Mouse (Mus musculus) mammary gland, adult 2 months (tissue): Measurements from ENCODE around the gene G3bp1. TPM values are rescaled to one million over a fixed set of nuclear protein-coding genes. Genes with fewer than 3 reads are reported as not detected.

Experiments used
- polyA plus RNA-seq: library from polyadenylated mRNA; depleted of rRNA; stranded (reverse); fragments of >200 nt; gene quantifications from 2 replicates; pipeline ENCODE4 v1.2.3, GENCODE M21; 2012; ENCODE audit warnings: low replicate concordance; rRNA removed

G3bp1 gene
- polyA plus RNA-seq: 26.4 and 29.3 TPM in 2 replicates

DNA sequence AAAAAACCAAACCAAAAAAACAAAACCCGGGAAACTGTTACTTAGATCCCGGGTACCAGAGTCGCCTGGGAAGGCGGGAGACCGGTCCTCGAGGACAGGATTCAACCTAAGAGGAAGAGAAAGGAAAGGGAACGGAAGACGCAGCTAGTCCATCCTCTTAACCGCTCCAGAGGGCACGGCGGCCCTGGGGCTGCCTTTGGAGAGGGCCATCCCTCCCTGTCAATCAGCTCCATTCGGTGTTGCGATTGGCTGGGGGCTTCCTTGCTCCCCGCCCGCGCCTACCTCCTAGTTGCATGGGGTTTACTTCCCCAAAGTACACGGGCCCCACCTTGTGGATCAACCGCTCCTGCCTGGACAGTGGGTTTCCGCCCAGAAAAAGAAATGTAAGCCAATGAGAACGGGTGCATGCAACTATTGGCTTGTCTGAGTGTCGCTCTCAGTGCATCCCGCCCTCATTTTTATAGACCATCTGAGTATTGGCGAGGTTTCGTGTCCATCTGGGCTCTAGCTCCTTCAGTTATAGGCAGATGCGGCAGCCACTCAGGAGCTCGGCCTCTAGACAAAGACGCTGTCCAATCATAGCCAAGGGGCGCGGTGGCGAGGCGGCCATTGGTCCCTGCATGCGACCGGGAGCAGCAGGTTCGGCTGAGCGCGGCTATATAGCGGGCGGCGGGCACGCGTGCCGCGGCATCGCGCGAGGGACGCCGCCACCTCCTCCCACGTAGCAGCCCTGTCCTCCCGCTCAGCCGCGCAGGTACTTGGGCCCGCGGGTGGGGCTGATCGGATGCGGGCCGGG is at the start of gene G3bp1:
Gene G3bp1, plus strand, starts transcription at position 638 of the 796 bp plus-strand sequence.

DNA sequence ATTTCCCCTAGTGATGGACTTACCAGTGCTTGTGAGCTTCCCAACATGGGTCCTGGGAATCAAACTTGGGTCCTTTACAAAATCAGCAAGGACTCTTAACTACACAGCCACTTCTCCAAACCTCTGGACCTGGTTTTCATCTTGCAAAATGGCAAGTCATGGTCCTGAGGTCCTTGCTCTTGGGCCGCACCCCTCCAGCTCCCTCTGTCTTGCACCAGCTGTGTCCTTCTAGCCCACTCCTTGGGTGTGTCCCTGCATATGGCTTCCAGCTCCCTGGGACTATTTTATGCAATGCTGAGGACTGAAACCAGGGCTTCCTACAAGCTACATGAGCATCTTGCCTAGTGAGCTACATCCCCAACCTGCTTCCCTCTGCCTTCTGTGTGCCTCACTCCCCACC is 46.5 kb upstream of the G3bp1 start, which contains the start of gene Sparc:
Gene Sparc, minus strand, starts transcription at position 206 of the 400 bp plus-strand sequence.

DNA sequence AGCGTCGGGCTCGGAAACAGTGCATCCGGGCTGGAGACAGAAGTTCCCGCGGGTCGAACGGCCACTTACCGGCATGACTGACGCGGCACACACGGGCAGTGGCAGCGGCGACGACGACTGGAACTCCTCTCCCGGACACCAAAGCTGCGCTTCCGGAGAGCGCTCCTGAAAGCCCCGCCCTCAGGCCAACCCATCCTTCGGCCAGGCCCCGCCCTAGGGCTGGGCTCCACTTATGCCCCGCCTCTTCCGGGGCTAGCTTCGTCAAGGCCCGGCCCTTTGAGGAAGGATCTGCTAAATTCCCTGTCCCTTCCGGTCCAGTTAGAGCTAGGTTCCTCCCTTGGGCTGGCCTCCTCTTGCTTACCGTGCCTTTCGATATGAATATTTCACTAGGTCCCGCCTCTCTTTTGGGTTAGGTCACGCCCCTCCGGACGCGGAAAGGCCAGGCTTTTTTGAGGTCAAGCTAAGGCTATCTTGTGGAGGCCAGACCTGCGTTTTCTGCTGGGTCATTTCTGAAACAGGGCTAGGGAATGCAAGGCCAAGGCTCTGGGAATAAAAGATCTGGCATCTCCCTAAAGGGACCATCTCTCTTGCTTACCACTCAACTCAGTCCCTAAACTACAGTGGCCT is 8.4 kb upstream of the G3bp1 start, which contains the start of gene Atox1:
Gene Atox1, minus strand, starts transcription at position 221 of the 627 bp plus-strand sequence.

Other genes starting within 250 kb of the G3bp1 start
- 0.36 and 0.65 TPM in 2 replicates for gene Fat2, start 133.1 kb upstream of the G3bp1 start, polyA plus RNA-seq
- 2,918 and 3,435 TPM in 2 replicates for gene Sparc, start 46.5 kb upstream of the G3bp1 start, polyA plus RNA-seq
- gene Atox1, start 8.4 kb upstream of the G3bp1 start, polyA plus RNA-seq: 453 and 597 TPM in 2 replicates
- not detected in 2 replicates for gene Glra1, start 138.5 kb downstream of the G3bp1 start, polyA plus RNA-seq